Mouse (Mus musculus): ENCODE data around the gene Eef1akmt2. TPM values are rescaled to one million over a fixed set of nuclear protein-coding genes. Genes with fewer than 3 reads are reported as not detected.

Eef1akmt2 gene
- polyA plus RNA-seq, 1 experiment from 2014 or later = 56.5 TPM

DNA sequence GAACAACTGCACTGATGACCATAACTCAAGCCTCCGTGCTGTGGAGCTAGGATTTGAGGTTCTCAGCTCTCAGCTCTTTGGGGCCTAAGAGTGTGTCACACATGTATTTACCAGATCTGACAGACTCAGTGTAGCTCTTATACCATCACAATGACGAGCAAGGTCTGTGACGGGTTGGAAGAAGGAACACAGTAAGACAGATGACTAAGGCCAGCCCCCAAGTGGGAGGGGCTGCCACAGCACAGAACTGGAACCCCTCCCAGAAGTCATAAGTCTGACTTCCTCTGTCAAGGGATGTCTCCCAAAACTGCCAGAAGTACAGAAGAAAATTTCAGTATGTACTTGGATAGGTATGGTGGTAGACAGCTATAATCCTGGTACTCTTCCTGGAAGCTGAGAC, 48.5 kb downstream of the Eef1akmt2 start:
- H3K9me3 ChIP-seq (replicated peaks; ENCODE audit: control insufficient read depth, low read length) = no peaks in the 10 kb centered on the region
- H3K9ac ChIP-seq (ENCODE audit: low read length) = no peak overlapping the region
- H3K27me3 ChIP-seq (ENCODE audit: control insufficient read depth, insufficient read depth, low read length) = no peaks in the 10 kb centered on the region
- no peak overlapping the region for H3K27ac ChIP-seq (ENCODE audit: low read length)
- H3K4me2 ChIP-seq (ENCODE audit: low read depth, low read length) = no peak overlapping the region
- H3K36me3 ChIP-seq (ENCODE audit: control insufficient read depth, insufficient read depth, low read length) = no peaks in the 10 kb centered on the region
- WGBS = 55% methylated on average over 3 of the region's 3 CpGs
- H3K4me1 ChIP-seq (ENCODE audit: control insufficient read depth, insufficient read depth, low read length) = peaks cover 55% of the 10 kb centered on the region
- H3K4me3 ChIP-seq (replicated peaks; ENCODE audit: low read length) = no peak overlapping the region
- ATAC-seq (ENCODE audit: insufficient read depth, low FRiP score) = no peak

DNA sequence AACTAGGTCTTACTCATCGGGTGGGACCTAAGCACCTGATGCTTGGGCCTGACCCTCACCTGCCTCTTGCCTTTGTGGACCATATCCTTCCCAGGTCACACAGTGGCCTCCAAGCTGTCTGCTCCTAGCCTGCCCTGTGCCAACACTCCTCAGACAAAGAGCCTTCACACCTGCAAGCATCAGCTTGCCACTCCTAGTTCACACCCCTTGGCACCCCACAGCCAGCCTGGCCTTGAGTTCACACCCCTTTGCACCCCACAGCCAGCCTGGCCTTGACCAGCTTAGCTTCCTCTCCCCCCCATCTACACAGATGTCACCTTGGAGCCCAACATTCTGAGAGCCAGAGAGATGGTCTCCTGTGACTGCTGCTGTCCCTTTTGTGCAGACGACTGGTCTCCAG, 49.1 kb downstream of the Eef1akmt2 start:
- no peaks in the 10 kb centered on the region for H3K36me3 ChIP-seq (ENCODE audit: control insufficient read depth, insufficient read depth, low read length)
- peaks cover 49% of the 10 kb centered on the region for H3K4me1 ChIP-seq (ENCODE audit: control insufficient read depth, insufficient read depth, low read length)
- no peak overlapping the region for H3K4me2 ChIP-seq (ENCODE audit: low read depth, low read length)
- H3K9me3 ChIP-seq (replicated peaks; ENCODE audit: control insufficient read depth, low read length) = no peaks in the 10 kb centered on the region
- H3K9ac ChIP-seq (ENCODE audit: low read length) = no peak overlapping the region
- no peak overlapping the region for H3K4me3 ChIP-seq (replicated peaks; ENCODE audit: low read length)
- ATAC-seq (ENCODE audit: insufficient read depth, low FRiP score) = no peak
- no peaks in the 10 kb centered on the region for H3K27me3 ChIP-seq (ENCODE audit: control insufficient read depth, insufficient read depth, low read length)
- no peak overlapping the region for H3K27ac ChIP-seq (ENCODE audit: low read length)
- 59% methylated on average over 2 of the region's 2 CpGs for WGBS

DNA sequence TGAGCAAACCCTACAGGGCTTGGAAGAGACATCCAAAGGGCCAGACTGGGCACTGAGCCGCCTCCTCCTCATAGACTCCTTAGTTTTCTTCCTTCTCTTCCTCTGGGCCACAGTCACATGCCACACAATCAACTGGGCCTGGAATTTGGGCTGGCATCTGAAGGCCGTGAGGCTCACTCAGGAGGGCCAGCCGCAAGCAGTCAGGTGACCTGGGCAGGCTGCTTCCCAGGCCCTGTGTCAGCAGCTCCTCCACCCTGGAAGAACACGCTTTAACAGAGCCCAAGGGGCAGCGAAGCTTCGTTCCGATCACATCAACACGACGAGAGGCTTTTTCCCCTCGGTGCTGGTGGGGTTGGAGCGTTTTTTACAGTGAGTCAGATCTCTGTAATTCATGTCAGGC, 49.8 kb downstream of the Eef1akmt2 start:
- Histone ChIP-seq H3K9ac (ENCODE audit: low read length) (no peak overlapping the region), H3K4me1 (ENCODE audit: control insufficient read depth, insufficient read depth, low read length) (peaks cover 42% of the 10 kb centered on the region), H3K36me3 (ENCODE audit: control insufficient read depth, insufficient read depth, low read length) (no peaks in the 10 kb centered on the region), H3K27ac (ENCODE audit: low read length) (no peak overlapping the region), H3K4me2 (ENCODE audit: low read depth, low read length) (no peak overlapping the region), H3K9me3 (replicated peaks; ENCODE audit: control insufficient read depth, low read length) (no peaks in the 10 kb centered on the region), H3K27me3 (ENCODE audit: control insufficient read depth, insufficient read depth, low read length) (no peaks in the 10 kb centered on the region), H3K4me3 (replicated peaks; ENCODE audit: low read length) (no peak overlapping the region)
- WGBS = 80% methylated on average over 11 of the region's 11 CpGs
- no peak for ATAC-seq (ENCODE audit: insufficient read depth, low FRiP score)

DNA sequence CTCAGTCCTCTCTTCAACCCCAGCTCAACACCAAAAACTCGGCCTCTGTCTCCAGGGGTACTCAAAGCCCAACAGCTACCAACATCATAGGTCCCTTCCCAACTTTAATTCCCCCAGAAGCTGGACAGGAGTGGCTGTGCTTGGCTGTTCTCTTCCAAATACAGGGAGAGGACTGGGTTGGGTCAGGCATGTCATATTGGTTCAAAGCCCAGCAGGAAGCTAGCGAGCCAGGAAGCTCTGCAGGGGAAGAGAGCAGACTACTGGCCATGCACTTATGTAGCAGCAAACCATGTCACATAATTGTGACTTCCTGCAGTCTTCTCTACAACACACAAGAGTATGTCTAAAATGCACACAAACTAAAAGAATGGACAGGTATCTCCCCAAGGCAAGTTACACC, 50.4 kb downstream of the Eef1akmt2 start:
- Histone ChIP-seq H3K27ac (ENCODE audit: low read length) (no peak overlapping the region), H3K27me3 (ENCODE audit: control insufficient read depth, insufficient read depth, low read length) (no peaks in the 10 kb centered on the region), H3K9ac (ENCODE audit: low read length) (no peak overlapping the region), H3K36me3 (ENCODE audit: control insufficient read depth, insufficient read depth, low read length) (no peaks in the 10 kb centered on the region), H3K4me2 (ENCODE audit: low read depth, low read length) (no peak overlapping the region), H3K9me3 (replicated peaks; ENCODE audit: control insufficient read depth, low read length) (no peaks in the 10 kb centered on the region), H3K4me3 (replicated peaks; ENCODE audit: low read length) (no peak overlapping the region), H3K4me1 (ENCODE audit: control insufficient read depth, insufficient read depth, low read length) (peaks cover 36% of the 10 kb centered on the region)
- ATAC-seq (ENCODE audit: insufficient read depth, low FRiP score) = no peak
- WGBS = 76% methylated on average over 2 of the region's 2 CpGs

DNA sequence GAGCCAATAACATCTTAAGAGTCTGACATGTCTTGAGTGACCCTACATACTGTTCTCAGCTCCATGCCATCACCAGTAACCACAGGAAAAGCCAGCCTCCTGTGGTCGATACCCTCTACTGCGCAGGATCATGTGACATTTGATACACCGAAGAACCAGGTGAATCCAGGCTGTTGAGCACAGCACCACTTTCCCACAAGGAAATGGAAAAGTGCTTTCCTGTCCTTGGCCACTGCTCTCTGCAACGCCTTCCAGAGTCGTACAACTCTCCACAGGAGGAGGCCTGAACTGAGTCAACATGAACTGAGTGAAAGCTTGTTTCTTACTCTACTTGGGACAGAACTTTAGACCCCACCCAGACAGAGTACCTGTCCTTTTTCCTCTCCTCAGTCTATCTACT, 51.0 kb downstream of the Eef1akmt2 start:
- Histone ChIP-seq H3K9me3 (replicated peaks; ENCODE audit: control insufficient read depth, low read length) (no peaks in the 10 kb centered on the region), H3K36me3 (ENCODE audit: control insufficient read depth, insufficient read depth, low read length) (no peaks in the 10 kb centered on the region), H3K9ac (ENCODE audit: low read length) (no peak overlapping the region), H3K4me3 (replicated peaks; ENCODE audit: low read length) (no peak overlapping the region), H3K4me2 (ENCODE audit: low read depth, low read length) (no peak overlapping the region), H3K27ac (ENCODE audit: low read length) (no peak overlapping the region), H3K27me3 (ENCODE audit: control insufficient read depth, insufficient read depth, low read length) (no peaks in the 10 kb centered on the region), H3K4me1 (ENCODE audit: control insufficient read depth, insufficient read depth, low read length) (peaks cover 31% of the 10 kb centered on the region)
- WGBS = 78% methylated on average over 5 of the region's 5 CpGs
- ATAC-seq (ENCODE audit: insufficient read depth, low FRiP score) = no peak

DNA sequence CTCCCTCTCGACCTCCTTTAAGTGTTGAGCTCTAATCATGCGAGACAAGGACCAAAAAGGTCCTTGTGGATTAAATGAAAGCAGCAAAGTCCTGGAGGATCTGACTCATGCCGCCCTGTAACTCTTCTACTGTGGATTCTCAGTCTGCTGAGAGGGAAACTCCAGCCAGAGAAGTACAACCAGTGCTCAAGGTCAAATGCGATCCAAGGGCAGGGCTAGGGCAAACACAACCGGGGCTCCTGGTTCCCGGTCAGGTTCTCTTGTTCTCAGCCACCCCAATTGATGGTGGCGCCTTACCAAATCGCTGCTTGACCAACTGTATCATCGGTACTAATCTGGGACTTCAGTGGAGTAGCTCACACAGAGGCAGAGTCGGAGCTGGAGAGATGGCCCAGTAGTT, 51.6 kb downstream of the Eef1akmt2 start:
- no peak overlapping the region for H3K27ac ChIP-seq (ENCODE audit: low read length)

DNA sequence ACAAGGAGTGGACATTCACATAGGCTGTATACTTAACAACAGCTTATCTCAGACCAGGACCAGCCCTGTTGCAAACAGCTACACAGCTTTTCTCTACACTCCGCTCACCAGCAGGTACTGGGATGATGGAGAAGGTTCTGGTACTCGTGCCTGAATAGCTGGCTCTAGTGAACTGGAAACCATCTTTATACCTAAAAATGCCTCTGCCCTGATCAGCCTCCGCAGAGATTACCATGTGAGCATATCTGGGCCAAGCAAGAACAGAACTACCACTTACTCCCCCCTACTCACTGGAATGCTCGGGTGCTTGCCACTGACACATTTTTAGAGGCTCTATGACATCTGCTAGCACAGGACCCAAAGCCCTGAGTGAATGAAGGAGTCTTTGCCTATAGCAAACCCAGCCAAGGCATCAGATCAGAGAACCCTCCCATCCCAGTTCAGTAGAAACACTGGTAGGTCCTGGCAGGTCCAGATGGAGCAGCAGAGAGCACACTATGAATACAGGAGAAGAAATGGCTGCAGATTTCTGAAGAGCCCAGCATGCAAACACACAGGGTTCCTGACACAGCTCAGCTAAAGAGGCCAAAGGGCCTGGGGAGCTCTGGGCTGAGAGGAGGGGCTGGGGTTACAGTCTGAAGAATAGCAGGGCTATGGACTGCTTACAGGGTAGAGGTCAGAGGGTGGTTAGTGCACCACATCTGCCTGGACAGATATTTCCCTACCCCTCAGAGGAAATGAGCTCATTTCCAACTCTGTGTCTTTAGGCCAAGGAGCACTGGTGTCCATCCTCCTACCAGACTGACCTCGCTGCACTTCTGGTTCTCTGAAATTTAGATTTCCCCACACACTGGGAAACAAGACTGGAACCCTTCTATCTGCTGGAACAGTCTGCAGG, 53.1 kb downstream of the Eef1akmt2 start:
- Histone ChIP-seq H3K27me3 (ENCODE audit: control insufficient read depth, insufficient read depth, low read length) (no peaks in the 10 kb centered on the region), H3K36me3 (ENCODE audit: control insufficient read depth, insufficient read depth, low read length) (no peaks in the 10 kb centered on the region), H3K4me3 (replicated peaks; ENCODE audit: low read length) (no peak overlapping the region), H3K9me3 (replicated peaks; ENCODE audit: control insufficient read depth, low read length) (no peaks in the 10 kb centered on the region), H3K4me2 (ENCODE audit: low read depth, low read length) (no peak overlapping the region), H3K4me1 (ENCODE audit: control insufficient read depth, insufficient read depth, low read length) (peaks cover 19% of the 10 kb centered on the region; the same call in 1 of the 2 replicates), H3K9ac (ENCODE audit: low read length) (no peak overlapping the region), H3K27ac (ENCODE audit: low read length) (no peak overlapping the region)
- WGBS = 88% methylated on average over 5 of the region's 5 CpGs
- ATAC-seq (ENCODE audit: insufficient read depth, low FRiP score) = peak; percentile 16; the same call in 1 of the 2 replicates

More for the DNA sequence above, 51.6 kb downstream of the Eef1akmt2 start:
- no peak overlapping the region for H3K9ac ChIP-seq (ENCODE audit: low read length)
- H3K36me3 ChIP-seq (ENCODE audit: control insufficient read depth, insufficient read depth, low read length) = no peaks in the 10 kb centered on the region
- no peaks in the 10 kb centered on the region for H3K27me3 ChIP-seq (ENCODE audit: control insufficient read depth, insufficient read depth, low read length)
- H3K9me3 ChIP-seq (replicated peaks; ENCODE audit: control insufficient read depth, low read length) = no peaks in the 10 kb centered on the region
- H3K4me1 ChIP-seq (ENCODE audit: control insufficient read depth, insufficient read depth, low read length) = peaks cover 25% of the 10 kb centered on the region
- WGBS = 73% methylated on average over 10 of the region's 10 CpGs
- no peak overlapping the region for H3K4me2 ChIP-seq (ENCODE audit: low read depth, low read length)
- ATAC-seq (ENCODE audit: insufficient read depth, low FRiP score) = no peak
- H3K4me3 ChIP-seq (replicated peaks; ENCODE audit: low read length) = no peak overlapping the region

DNA sequence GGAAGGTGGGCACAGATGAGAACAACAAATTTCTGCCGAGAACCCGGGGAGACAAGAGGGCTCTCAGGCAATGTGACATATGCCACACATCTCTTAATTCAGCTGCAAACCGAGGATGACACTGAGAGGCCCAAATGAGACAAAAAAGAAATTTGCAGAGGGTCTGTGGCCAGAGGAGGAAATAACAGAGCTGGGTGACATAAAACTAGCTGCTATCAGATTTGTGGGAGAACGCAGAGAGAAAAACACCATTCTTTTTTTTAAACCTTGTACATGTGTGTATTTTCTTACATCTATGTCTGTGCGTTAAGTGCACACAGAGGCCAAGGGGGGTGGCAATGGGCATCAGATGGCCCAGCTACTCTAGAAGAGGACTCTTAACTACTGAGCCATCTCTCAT, 57.3 kb downstream of the Eef1akmt2 start:
- no peaks in the 10 kb centered on the region for H3K9me3 ChIP-seq (replicated peaks; ENCODE audit: control insufficient read depth, low read length)
- H3K27ac ChIP-seq (ENCODE audit: low read length) = no peak overlapping the region
- ATAC-seq (ENCODE audit: insufficient read depth, low FRiP score) = no peak
- H3K4me3 ChIP-seq (replicated peaks; ENCODE audit: low read length) = no peak overlapping the region
- H3K9ac ChIP-seq (ENCODE audit: low read length) = no peak overlapping the region
- H3K4me1 ChIP-seq (ENCODE audit: control insufficient read depth, insufficient read depth, low read length) = peaks cover 18% of the 10 kb centered on the region
- WGBS = 84% methylated on average over 5 of the region's 5 CpGs
- no peaks in the 10 kb centered on the region for H3K36me3 ChIP-seq (ENCODE audit: control insufficient read depth, insufficient read depth, low read length)
- no peaks in the 10 kb centered on the region for H3K27me3 ChIP-seq (ENCODE audit: control insufficient read depth, insufficient read depth, low read length)
- no peak overlapping the region for H3K4me2 ChIP-seq (ENCODE audit: low read depth, low read length)

DNA sequence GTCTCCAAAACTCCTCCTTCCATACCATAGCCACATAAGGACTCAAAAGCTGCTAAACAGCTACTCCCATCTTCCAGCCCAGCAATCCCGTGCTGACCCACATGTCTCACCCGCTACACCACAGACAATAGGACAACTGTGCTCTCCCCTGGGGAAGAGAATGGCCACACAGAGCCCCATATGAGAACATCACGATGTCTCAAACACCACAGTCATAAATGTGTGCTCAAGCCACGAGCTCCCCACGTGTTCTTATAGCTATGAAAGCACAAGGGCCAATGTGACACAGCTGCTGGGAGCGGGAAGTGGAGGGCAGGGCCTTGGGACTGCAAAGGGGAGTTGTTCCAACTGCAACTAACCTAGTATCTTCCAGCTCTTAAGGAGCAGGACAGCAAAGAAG, 59.0 kb downstream of the Eef1akmt2 start:
- WGBS = 62% methylated on average over 6 of the region's 6 CpGs
- H3K4me3 ChIP-seq (replicated peaks; ENCODE audit: low read length) = no peak overlapping the region
- H3K27me3 ChIP-seq (ENCODE audit: control insufficient read depth, insufficient read depth, low read length) = no peaks in the 10 kb centered on the region
- no peak overlapping the region for H3K4me2 ChIP-seq (ENCODE audit: low read depth, low read length)
- no peaks in the 10 kb centered on the region for H3K9me3 ChIP-seq (replicated peaks; ENCODE audit: control insufficient read depth, low read length)
- no peak overlapping the region; the same call in 1 of the 2 replicates for H3K27ac ChIP-seq (ENCODE audit: low read length)
- peaks cover 20% of the 10 kb centered on the region for H3K4me1 ChIP-seq (ENCODE audit: control insufficient read depth, insufficient read depth, low read length)
- peak; percentile 30; the same call in 1 of the 2 replicates for ATAC-seq (ENCODE audit: insufficient read depth, low FRiP score)
- H3K36me3 ChIP-seq (ENCODE audit: control insufficient read depth, insufficient read depth, low read length) = no peaks in the 10 kb centered on the region
- H3K9ac ChIP-seq (ENCODE audit: low read length) = no peak overlapping the region
